Mouse (Mus musculus) forebrain, embryonic 11.5 days (tissue): Measurements from ENCODE around the gene Gpr50. TPM values are rescaled to one million over a fixed set of nuclear protein-coding genes. Genes with fewer than 3 reads are reported as not detected.

Source experiments
- ATAC-seq: fragments of 200-750 bp; cut with Nextera tagmentation; replicated peaks from 2 replicates; pipeline ENCODE4 v1.8.0; 2017; ENCODE audit warnings: moderate TSS enrichment; ENCODE audit not compliant: low FRiP score
- DNase-seq: peaks from one replicate; pipeline ENCODE4 v3.0.0-alpha.2; 2017; ENCODE audit warnings: low spot score
- H3K27ac ChIP-seq: fragments of 300-500 bp; sonication (generic); 2 replicates; pipeline ENCODE4 v1.5.1; 2014; ENCODE audit warnings: low read depth, low read length
- H3K27me3 ChIP-seq: fragments of 300-500 bp; sonication (generic); 2 replicates; pipeline ENCODE4 v1.6.1; 2014; ENCODE audit warnings: mild to moderate bottlenecking, low read length, mixed read lengths; ENCODE audit not compliant: control insufficient read depth, insufficient read depth
- H3K36me3 ChIP-seq: fragments of 300-500 bp; sonication (generic); 2 replicates; pipeline ENCODE4 v1.6.1; 2014; ENCODE audit warnings: mild to moderate bottlenecking, low read length, moderate library complexity, mixed read lengths; ENCODE audit not compliant: control insufficient read depth, insufficient read depth
- H3K4me1 ChIP-seq: fragments of 300-500 bp; sonication (generic); replicated peaks from 2 replicates; pipeline ENCODE4 v1.6.1; 2014; ENCODE audit warnings: low read length, mixed read lengths; ENCODE audit not compliant: control insufficient read depth, insufficient read depth
- H3K4me2 ChIP-seq: fragments of 300-500 bp; sonication (generic); 2 replicates; pipeline ENCODE4 v1.6.1; 2014; ENCODE audit warnings: low read depth, mild to moderate bottlenecking, low read length, moderate library complexity, mixed read lengths; ENCODE audit not compliant: severe bottlenecking
- H3K4me3 ChIP-seq: fragments of 300-500 bp; sonication (generic); 2 replicates; pipeline ENCODE4 v1.5.1; 2014; ENCODE audit warnings: low read depth, low read length
- H3K9ac ChIP-seq: fragments of 300-500 bp; sonication (generic); 2 replicates; pipeline ENCODE4 v1.6.1; 2014; ENCODE audit warnings: low read length
- H3K9me3 ChIP-seq: fragments of 300-500 bp; sonication (generic); 2 replicates; pipeline ENCODE4 v1.6.1; 2016; ENCODE audit warnings: low read length, mixed read lengths; ENCODE audit not compliant: control insufficient read depth
- WGBS: fragments of 180-500 bp; shearing (Covaris S2); extraction: QIAGEN DNeasy Blood & Tissue Kit; methylation state at CpG from one replicate; pipeline ENCODE4 v1.1.7; 2014; 5-methylcytosine and 5-hydroxymethylcytosine counted together
- polyA plus RNA-seq: library from polyadenylated mRNA; unstranded; fragments of >200 nt; fragmentation: Nextera tagmentation; extraction: Ambion mirVana; gene quantifications from 2 replicates; pipeline ENCODE4 v1.2.1, GENCODE M21; 2014

Gpr50 gene
- polyA plus RNA-seq, 1 experiment from 2014 or later: 5.2 TPM

DNA sequence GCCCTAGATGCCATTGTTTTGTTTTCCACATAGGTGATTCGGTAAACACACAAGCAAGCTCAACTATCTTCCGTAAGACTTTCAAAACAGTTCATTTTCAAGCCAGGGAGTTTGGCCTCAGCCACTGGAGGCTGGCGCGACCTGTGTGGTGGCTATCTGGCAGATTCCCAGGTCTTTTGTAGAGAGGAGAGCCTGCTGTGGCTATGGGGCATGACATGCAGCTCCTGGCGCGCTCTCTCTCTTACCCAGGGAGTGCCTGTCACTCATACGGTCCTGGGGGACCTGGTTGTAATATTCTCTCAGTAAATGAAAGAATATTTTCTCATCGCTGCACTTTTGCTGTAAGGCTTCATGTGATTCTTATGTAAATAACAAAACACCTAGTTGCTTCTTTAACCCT, 13.5 kb upstream of the Gpr50 start:
- Histone ChIP-seq H3K36me3 (no peaks in the 10 kb centered on the region), H3K9me3 (no peaks in the 10 kb centered on the region), H3K4me2 (no peak overlapping the region), H3K4me3 (no peak overlapping the region), H3K9ac (no peak overlapping the region), H3K27me3 (no peaks in the 10 kb centered on the region; the same call in 1 of the 2 replicates), H3K4me1 (no peaks in the 10 kb centered on the region), H3K27ac (no peak overlapping the region)
- WGBS: 30% methylated on average over 8 of the region's 8 CpGs
- DNase-seq: no peak
- no peak for ATAC-seq

DNA sequence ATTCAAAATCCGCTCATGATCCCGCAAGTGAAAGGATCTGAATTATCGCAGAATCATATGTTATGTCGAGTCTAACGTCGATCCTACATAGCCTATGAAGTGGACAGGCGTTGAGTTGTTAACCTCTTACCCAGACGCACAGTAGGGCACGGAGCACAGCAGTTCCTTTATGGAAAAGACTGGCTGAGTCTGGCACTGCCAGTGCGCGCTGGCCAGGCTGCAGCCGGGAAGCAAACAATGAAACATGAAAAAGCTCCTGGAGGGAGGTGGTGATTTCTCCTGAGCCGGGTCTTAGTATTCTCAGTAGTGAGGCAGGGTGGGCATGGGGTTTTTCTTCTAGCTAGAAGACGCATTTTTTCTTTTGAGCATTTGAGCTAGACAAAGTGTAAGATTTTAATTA, 1.7 kb upstream of the Gpr50 start:
- no peaks in the 10 kb centered on the region for H3K4me1 ChIP-seq
- no peaks in the 10 kb centered on the region for H3K36me3 ChIP-seq
- peaks cover 41% of the 10 kb centered on the region for H3K27me3 ChIP-seq
- no peak for ATAC-seq
- H3K9me3 ChIP-seq: peaks cover 5% of the 10 kb centered on the region; the same call in 1 of the 2 replicates
- H3K4me2 ChIP-seq: peak overlapping the region; percentile 31; the same call in 1 of the 2 replicates
- no peak overlapping the region for H3K9ac ChIP-seq
- no peak overlapping the region for H3K27ac ChIP-seq
- WGBS: 26% methylated on average over 14 of the region's 14 CpGs
- no peak for DNase-seq
- no peak overlapping the region for H3K4me3 ChIP-seq

- 20% methylated on average over 62 of the region's 76 CpGs for WGBS
- no peaks in the 10 kb centered on the region for H3K4me1 ChIP-seq
- no peaks in the 10 kb centered on the region for H3K36me3 ChIP-seq
- DNase-seq: no peak
- no peak overlapping the region for H3K27ac ChIP-seq
- peak; percentile 58 for ATAC-seq
- H3K4me3 ChIP-seq: peak overlapping the region; percentile 37
- peaks cover 49% of the 10 kb centered on the region for H3K27me3 ChIP-seq
- H3K4me2 ChIP-seq: peak overlapping the region; percentile 64
- peak overlapping the region; percentile 45 for H3K9ac ChIP-seq
- peaks cover 5% of the 10 kb centered on the region; the same call in 1 of the 2 replicates for H3K9me3 ChIP-seq
Measured at GRCm38 (mm10) chrX:71663871-71664687, 612 bp downstream of the Gpr50 start.

DNA sequence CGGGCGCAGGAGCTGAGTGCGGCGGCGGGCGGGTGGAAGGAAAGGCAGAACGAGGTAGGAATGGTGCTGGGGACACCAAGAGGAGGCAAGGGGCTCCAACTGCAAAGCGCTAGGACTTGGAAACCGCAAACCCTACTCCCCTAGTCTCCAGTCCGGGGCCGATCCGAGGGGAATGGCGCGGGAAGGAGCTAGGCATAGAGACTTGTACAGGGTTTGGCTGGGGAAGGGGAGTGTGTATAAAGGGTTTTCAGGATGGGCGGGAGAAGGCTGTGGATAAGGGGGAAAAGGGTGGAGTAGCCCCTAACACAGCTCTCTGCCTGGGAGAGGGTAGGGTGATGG, 1.2 kb downstream of the Gpr50 start:
- no peak for DNase-seq
- 11% methylated on average over 15 of the region's 15 CpGs for WGBS
- peak; percentile 18; the same call in 1 of the 2 replicates for ATAC-seq
- Histone ChIP-seq H3K36me3 (no peaks in the 10 kb centered on the region), H3K4me2 (peak overlapping the region; percentile 64), H3K27ac (no peak overlapping the region), H3K9me3 (peaks cover 5% of the 10 kb centered on the region; the same call in 1 of the 2 replicates), H3K4me1 (no peaks in the 10 kb centered on the region), H3K9ac (peak overlapping the region; percentile 45), H3K4me3 (peak overlapping the region; percentile 37), H3K27me3 (peaks cover 51% of the 10 kb centered on the region)

- peaks cover 21% of the 10 kb centered on the region for H3K27me3 ChIP-seq
- H3K9me3 ChIP-seq: no peaks in the 10 kb centered on the region
- no peak overlapping the region for H3K4me2 ChIP-seq
- H3K4me3 ChIP-seq: no peak overlapping the region
- 18% methylated on average over 6 of the region's 6 CpGs for WGBS
- no peak for DNase-seq
- no peak overlapping the region for H3K9ac ChIP-seq
- H3K4me1 ChIP-seq: no peaks in the 10 kb centered on the region
- ATAC-seq: no peak
- no peaks in the 10 kb centered on the region for H3K36me3 ChIP-seq
- H3K27ac ChIP-seq: no peak overlapping the region
Measured at GRCm38 (mm10) chrX:71670254-71670653, 6.8 kb downstream of the Gpr50 start.

- Histone ChIP-seq H3K36me3 (no peaks in the 10 kb centered on the region), H3K9me3 (no peaks in the 10 kb centered on the region), H3K4me2 (no peak overlapping the region), H3K4me3 (no peak overlapping the region), H3K4me1 (no peaks in the 10 kb centered on the region; the same call in 1 of the 2 replicates), H3K27ac (no peak overlapping the region), H3K9ac (no peak overlapping the region), H3K27me3 (no peaks in the 10 kb centered on the region; the same call in 1 of the 2 replicates)
- DNase-seq (peak; percentile 51), ATAC-seq (peak; percentile 96)
- 25% methylated on average over 6 of the region's 6 CpGs for WGBS
Measured at GRCm38 (mm10) chrX:71700817-71701469, 37.5 kb downstream of the Gpr50 start.

Other genes starting within 250 kb of the Gpr50 start
- 25.4 and 27.8 TPM in 2 replicates for gene Cd99l2, start 170.8 kb upstream of the Gpr50 start, polyA plus RNA-seq
- 759 and 772 TPM in 2 replicates for gene Hmgb3, start 107.7 kb upstream of the Gpr50 start, polyA plus RNA-seq
- 32.8 and 36.3 TPM in 2 replicates for gene Vma21, start 152.3 kb downstream of the Gpr50 start, polyA plus RNA-seq